Mouse (Mus musculus) small intestine, adult 2 months (tissue): Measurements from ENCODE around the gene Slf2.

ENCODE experiments used
- CTCF ChIP-seq: fragments of 200-500 bp; IDR thresholded peaks from 2 replicates; pipeline ENCODE4 v1.5.1; 2012; ENCODE audit warnings: low read depth, mild to moderate bottlenecking, control low read depth, inconsistent platforms, low read length, moderate library complexity, mixed read lengths; ENCODE audit not compliant: insufficient replicate concordance, insufficient read length; ENCODE audit errors: extremely low read depth
- POLR2A ChIP-seq: fragments of 200-500 bp; IDR thresholded peaks from 2 replicates; pipeline ENCODE4 v1.6.1; 2012; ENCODE audit warnings: low read depth, mild to moderate bottlenecking, control low read depth, inconsistent platforms, low read length, moderate library complexity

DNA sequence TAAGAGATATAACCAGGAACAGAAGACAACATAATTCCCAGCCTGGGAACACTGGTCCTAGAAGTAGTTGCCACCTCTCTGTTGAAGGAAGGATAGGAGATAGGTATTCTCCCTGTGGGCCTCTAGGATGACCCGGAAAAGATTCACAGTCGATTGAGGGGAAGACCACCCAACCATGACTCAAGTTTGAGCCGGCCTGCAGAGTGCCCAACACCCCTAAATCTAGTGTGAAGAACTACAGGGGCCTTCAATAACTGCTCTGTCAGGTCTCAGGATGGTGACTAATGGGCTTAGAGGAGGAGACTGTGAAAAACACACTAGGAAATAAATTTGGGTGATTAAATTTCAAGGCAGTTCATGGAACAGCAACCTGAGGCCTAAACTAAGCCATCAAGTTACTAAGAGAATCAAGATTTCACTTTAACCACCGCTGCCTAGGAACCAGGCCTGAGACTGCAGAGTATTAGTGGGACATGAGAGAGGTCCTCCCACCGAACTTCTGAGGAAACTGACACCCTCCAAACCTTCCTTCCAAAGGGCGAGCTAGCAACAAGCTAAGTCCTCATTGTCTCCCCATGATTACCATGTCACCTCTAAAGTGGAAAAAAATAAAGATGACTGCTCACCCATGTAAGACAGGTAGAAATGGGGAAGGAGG lies 27.5 kb upstream of the Slf2 start:
- TF ChIP-seq POLR2A (no peak), CTCF (no peak)
